Mouse (Mus musculus) liver, embryonic 11.5 days (tissue): ENCODE results near the gene Mrtfb. TPM values are rescaled to one million over a fixed set of nuclear protein-coding genes. Genes with fewer than 3 reads are reported as not detected.

Experiments used
- ATAC-seq: fragments of 200-750 bp; cut with Nextera tagmentation; replicated peaks from 2 replicates; pipeline ENCODE4 v1.8.0; 2017; ENCODE audit warnings: moderate number of reproducible peaks, mild to moderate bottlenecking, moderate TSS enrichment, moderate library complexity; ENCODE audit not compliant: low FRiP score
- DNase-seq: peaks from one replicate; pipeline ENCODE4 v3.0.0-alpha.2; 2017; ENCODE audit warnings: low spot score
- H3K27ac ChIP-seq: fragments of 300-500 bp; sonication (generic); 2 replicates; pipeline ENCODE4 v1.5.1; 2014; ENCODE audit warnings: mild to moderate bottlenecking, low read depth, low read length, control low read depth
- H3K27me3 ChIP-seq: fragments of 300-500 bp; sonication (generic); replicated peaks from 2 replicates; pipeline ENCODE4 v1.6.1; 2014; ENCODE audit warnings: low read length, mixed read lengths; ENCODE audit not compliant: control insufficient read depth, insufficient read depth
- H3K36me3 ChIP-seq: fragments of 300-500 bp; sonication (generic); 2 replicates; pipeline ENCODE4 v1.6.1; 2014; ENCODE audit warnings: mild to moderate bottlenecking, low read length, moderate library complexity, mixed read lengths; ENCODE audit not compliant: control insufficient read depth, insufficient read depth
- H3K4me1 ChIP-seq: fragments of 300-500 bp; sonication (generic); replicated peaks from 2 replicates; pipeline ENCODE4 v1.6.1; 2014; ENCODE audit warnings: low read length, mixed read lengths; ENCODE audit not compliant: control insufficient read depth, insufficient read depth
- H3K4me2 ChIP-seq: fragments of 300-500 bp; sonication (generic); 2 replicates; pipeline ENCODE4 v1.6.1; 2014; ENCODE audit warnings: mild to moderate bottlenecking, control low read depth, moderate library complexity
- H3K4me3 ChIP-seq: fragments of 300-500 bp; sonication (generic); 2 replicates; pipeline ENCODE4 v1.5.1; 2014; ENCODE audit warnings: low read depth, low read length, control low read depth
- H3K9ac ChIP-seq: fragments of 300-500 bp; sonication (generic); 2 replicates; pipeline ENCODE4 v1.6.1; 2014; ENCODE audit warnings: low read depth, low read length, control low read depth
- H3K9me3 ChIP-seq: fragments of 300-500 bp; sonication (generic); 2 replicates; pipeline ENCODE4 v1.6.1; 2016; ENCODE audit warnings: low read length, inconsistent platforms, mixed read lengths; ENCODE audit not compliant: control insufficient read depth
- WGBS: fragments of 180-500 bp; shearing (Covaris S2); extraction: QIAGEN DNeasy Blood & Tissue Kit; methylation state at CpG from one replicate; pipeline ENCODE4 v1.1.7; 2014; 5-methylcytosine and 5-hydroxymethylcytosine counted together
- polyA plus RNA-seq: library from polyadenylated mRNA; unstranded; fragments of >200 nt; fragmentation: Nextera tagmentation; extraction: Ambion mirVana; gene quantifications from 2 replicates; pipeline ENCODE4 v1.2.1, GENCODE M21; 2014

Mrtfb gene
- polyA plus RNA-seq, 1 experiment from 2014 or later, result 14.8 TPM

DNA sequence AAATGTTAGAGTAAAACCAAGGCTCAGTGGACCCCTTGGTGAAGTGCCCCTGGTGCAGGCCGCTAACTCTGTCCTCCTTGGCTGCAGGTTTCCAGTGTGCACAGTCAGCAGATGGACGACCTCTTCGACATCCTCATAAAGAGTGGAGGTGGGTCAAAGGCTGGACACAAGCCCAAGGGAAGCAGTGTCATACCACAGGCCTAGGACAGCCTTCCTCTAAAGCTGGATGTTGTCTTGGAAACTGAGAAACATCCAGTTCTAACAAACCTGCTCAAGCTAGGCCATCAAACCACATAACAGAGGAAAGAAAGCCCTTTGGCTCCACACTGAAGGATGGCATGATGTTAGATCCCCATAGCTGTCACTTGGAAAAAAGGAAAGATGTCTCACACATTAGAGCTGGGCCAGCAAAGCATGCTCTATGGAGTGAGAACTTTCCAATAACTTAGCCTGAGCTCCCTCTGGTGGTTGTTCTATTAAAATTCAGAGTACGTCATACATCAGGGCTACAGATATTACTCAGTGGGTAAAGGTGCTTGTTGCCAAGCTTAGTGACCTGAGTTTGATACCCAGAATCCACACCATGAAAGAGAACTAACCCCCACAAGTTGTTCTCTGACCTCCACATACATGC is 153.4 kb downstream of the Mrtfb start:
- 76% methylated on average over 4 of the region's 4 CpGs for WGBS
- Histone ChIP-seq H3K4me1 (no peaks in the 10 kb centered on the region), H3K27me3 (no peaks in the 10 kb centered on the region), H3K27ac (no peak overlapping the region), H3K9me3 (no peaks in the 10 kb centered on the region), H3K4me3 (no peak overlapping the region), H3K4me2 (no peak overlapping the region), H3K9ac (no peak overlapping the region), H3K36me3 (peaks cover 24% of the 10 kb centered on the region; the same call in 1 of the 2 replicates)
- ATAC-seq, result peak; percentile 71; the same call in 1 of the 2 replicates
- DNase-seq, result no peak

DNA sequence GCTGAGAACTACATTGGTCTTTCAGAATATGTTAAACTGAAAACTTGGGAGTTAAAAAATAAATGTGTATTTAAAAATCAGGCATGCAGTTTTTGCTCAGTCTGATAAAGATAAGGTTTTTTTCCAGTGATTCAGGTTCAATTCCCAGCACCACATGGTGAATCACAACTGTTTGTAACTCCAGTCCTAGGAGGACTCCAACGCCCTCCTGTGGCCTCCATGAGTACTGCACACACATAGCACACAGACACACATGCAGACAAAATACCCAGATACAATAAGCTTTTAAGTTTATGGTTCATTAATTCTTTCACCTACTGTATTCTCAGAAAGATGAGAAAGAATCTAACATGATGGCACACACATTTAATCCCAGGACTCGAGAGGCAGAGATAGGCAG is 154.5 kb downstream of the Mrtfb start:
- no peak for DNase-seq
- Histone ChIP-seq H3K4me2 (no peak overlapping the region), H3K9ac (no peak overlapping the region), H3K9me3 (no peaks in the 10 kb centered on the region), H3K4me1 (no peaks in the 10 kb centered on the region), H3K4me3 (no peak overlapping the region), H3K36me3 (peaks cover 16% of the 10 kb centered on the region; the same call in 1 of the 2 replicates), H3K27ac (no peak overlapping the region), H3K27me3 (no peaks in the 10 kb centered on the region)
- ATAC-seq, result no peak
- 78% methylated on average over 2 of the region's 2 CpGs for WGBS

DNA sequence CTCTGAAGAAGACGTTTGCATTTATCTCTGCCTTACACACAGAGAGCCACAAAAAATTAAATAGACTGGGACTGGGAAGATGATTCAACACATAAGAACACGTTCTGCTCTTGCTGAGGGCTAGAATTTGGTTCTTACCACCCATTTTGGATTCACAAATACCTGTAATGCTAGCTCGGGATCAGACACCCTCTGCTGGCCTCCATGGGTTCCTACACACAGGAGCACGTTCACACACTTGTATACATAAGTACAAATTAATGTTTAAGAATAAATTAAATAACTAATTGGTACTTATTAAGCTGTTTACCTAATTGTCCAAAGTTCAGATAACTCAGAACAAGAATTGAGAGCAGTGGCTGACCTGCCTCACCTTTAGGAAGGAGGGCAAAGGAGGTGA is 155.2 kb downstream of the Mrtfb start:
- no peak overlapping the region for H3K9ac ChIP-seq
- 89% methylated on average over 4 of the region's 4 CpGs for WGBS
- ATAC-seq, result no peak

DNA sequence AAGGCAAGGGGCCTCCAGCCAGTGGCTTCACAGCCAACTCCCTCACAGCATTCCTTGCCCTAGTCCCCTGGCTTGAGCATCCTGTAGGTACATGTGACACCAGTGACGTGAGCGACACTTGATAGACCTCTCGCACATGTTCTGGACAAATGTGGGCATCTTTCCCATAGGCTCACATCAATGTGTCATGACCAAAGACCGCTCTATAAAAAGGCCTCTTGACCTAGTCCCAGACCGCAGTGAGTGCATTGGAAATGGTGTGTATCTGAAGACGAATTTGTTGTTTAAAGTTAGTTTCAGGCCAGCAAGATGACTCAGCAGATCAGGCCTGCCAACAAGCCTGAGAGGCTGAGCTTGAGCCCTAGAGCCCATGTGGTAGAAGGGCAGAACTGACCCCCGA is 158.3 kb downstream of the Mrtfb start:
- no peaks in the 10 kb centered on the region for H3K27me3 ChIP-seq
- WGBS, result 79% methylated on average over 7 of the region's 7 CpGs
- H3K9me3 ChIP-seq, result no peaks in the 10 kb centered on the region
- ATAC-seq (no peak), DNase-seq (no peak)
- H3K36me3 ChIP-seq, result peaks cover 14% of the 10 kb centered on the region; the same call in 1 of the 2 replicates
- H3K4me1 ChIP-seq, result peaks cover 2% of the 10 kb centered on the region; the same call in 1 of the 2 replicates
- H3K4me3 ChIP-seq, result no peak overlapping the region
- no peak overlapping the region for H3K4me2 ChIP-seq
- H3K27ac ChIP-seq, result no peak overlapping the region
- no peak overlapping the region for H3K9ac ChIP-seq

More for the DNA sequence above, 155.2 kb downstream of the Mrtfb start:
- Histone ChIP-seq H3K27me3 (no peaks in the 10 kb centered on the region), H3K36me3 (peaks cover 16% of the 10 kb centered on the region; the same call in 1 of the 2 replicates), H3K9me3 (no peaks in the 10 kb centered on the region), H3K4me2 (no peak overlapping the region), H3K27ac (no peak overlapping the region), H3K4me3 (no peak overlapping the region), H3K4me1 (no peaks in the 10 kb centered on the region)
- no peak for DNase-seq

DNA sequence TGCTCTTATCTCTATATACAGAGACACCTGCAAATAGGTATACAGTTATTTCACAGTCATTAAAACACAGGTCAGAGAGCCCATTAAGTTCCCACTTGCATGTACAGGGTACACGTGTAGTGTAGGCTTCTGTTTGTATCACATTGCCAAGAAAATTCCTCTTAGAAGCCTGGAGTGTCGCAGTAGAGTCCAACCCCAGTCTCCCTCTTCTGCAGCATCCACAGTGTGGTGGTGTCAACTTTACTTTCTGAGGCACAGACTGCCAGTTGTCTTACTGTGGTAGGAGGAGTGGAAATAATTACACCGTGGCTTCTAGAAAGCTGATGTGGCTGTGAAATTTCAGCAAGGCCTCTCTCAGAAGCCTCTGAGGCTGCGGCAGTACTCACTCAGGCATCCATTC is 158.7 kb downstream of the Mrtfb start:
- H3K4me3 ChIP-seq, result no peak overlapping the region
- H3K27ac ChIP-seq, result no peak overlapping the region
- H3K36me3 ChIP-seq, result peaks cover 14% of the 10 kb centered on the region; the same call in 1 of the 2 replicates
- H3K4me2 ChIP-seq, result no peak overlapping the region
- no peak overlapping the region for H3K9ac ChIP-seq
- ATAC-seq (no peak), DNase-seq (no peak)
- WGBS, result 84% methylated on average over 4 of the region's 4 CpGs
- H3K27me3 ChIP-seq, result no peaks in the 10 kb centered on the region
- H3K9me3 ChIP-seq, result no peaks in the 10 kb centered on the region
- peaks cover 3% of the 10 kb centered on the region; the same call in 1 of the 2 replicates for H3K4me1 ChIP-seq

DNA sequence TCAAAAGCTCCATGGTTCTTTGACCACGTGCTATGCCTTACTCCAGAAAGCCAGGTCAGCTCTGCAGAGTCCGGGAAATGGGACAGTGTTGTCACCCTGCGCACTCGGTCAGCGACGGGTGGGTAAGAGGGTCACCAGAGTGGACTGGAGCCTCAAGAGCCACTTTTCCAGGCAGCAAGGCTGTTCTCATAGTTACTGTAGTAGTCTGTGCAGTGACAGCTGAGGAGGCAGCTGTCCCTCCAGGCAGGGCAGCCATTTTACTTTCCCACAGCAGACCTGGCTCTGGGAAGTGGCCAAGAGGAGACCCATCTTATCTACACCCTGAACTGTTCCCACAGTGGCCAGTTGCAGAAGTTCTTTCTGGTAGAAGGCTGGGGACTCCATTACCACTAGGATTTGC is 159.2 kb downstream of the Mrtfb start:
- H3K4me3 ChIP-seq, result no peak overlapping the region
- WGBS, result 93% methylated on average over 6 of the region's 6 CpGs
- no peaks in the 10 kb centered on the region for H3K27me3 ChIP-seq
- H3K36me3 ChIP-seq, result peaks cover 11% of the 10 kb centered on the region; the same call in 1 of the 2 replicates
- no peak overlapping the region for H3K4me2 ChIP-seq
- H3K27ac ChIP-seq, result no peak overlapping the region
- H3K4me1 ChIP-seq, result peaks cover 5% of the 10 kb centered on the region; the same call in 1 of the 2 replicates
- DNase-seq, result no peak
- H3K9ac ChIP-seq, result no peak overlapping the region
- H3K9me3 ChIP-seq, result no peaks in the 10 kb centered on the region
- no peak for ATAC-seq

DNA sequence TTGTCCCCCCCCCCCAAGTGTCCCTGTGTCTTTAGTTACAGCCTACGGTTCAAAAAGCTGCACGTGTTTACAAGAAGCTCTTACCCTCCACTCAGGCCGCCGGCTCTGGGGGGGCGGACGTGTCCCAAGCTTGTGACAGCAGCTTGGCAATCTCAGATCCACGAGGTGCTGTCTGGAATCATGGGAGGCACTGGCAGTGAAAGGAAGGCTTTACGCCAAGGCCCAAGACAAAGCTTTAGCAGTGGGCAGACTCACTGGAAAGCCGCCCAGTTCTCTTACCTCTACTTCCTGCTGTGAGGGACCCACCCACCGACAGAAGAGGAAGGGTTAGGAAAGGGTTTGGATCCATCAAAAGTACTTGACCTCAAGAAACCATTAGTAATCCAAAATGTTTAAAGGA is 160.2 kb downstream of the Mrtfb start:
- Histone ChIP-seq H3K4me2 (no peak overlapping the region), H3K27me3 (no peaks in the 10 kb centered on the region), H3K9ac (no peak overlapping the region), H3K4me3 (no peak overlapping the region), H3K9me3 (no peaks in the 10 kb centered on the region), H3K27ac (no peak overlapping the region), H3K4me1 (peaks cover 5% of the 10 kb centered on the region; the same call in 1 of the 2 replicates), H3K36me3 (peaks cover 1% of the 10 kb centered on the region; the same call in 1 of the 2 replicates)
- ATAC-seq (no peak), DNase-seq (no peak)
- 77% methylated on average over 10 of the region's 10 CpGs for WGBS

DNA sequence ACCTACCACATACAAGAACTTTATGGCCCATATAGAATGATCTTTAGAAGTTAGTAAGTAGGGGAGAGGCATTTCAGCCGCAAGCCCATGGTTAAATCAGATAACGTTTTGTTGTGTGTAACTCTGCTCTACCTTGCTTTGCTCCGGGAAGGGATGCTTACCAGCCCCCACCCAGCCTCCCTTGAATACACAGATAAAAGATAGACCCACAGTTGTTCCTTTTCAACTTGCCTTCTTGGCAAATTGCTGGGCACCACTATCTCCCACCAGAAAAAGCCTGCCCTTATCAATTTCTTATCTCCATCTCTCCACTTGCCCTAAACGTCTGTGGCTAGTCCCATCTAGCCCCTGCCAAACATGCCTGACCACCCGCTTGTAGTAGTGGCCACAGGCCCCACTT is 161.6 kb downstream of the Mrtfb start:
- Histone ChIP-seq H3K4me2 (no peak overlapping the region), H3K4me1 (peaks cover 5% of the 10 kb centered on the region; the same call in 1 of the 2 replicates), H3K27ac (no peak overlapping the region), H3K9ac (no peak overlapping the region), H3K9me3 (no peaks in the 10 kb centered on the region), H3K4me3 (no peak overlapping the region), H3K27me3 (no peaks in the 10 kb centered on the region), H3K36me3 (no peaks in the 10 kb centered on the region; the same call in 1 of the 2 replicates)
- ATAC-seq (peak; percentile 58; the same call in 1 of the 2 replicates), DNase-seq (no peak)
- 29% methylated on average over 5 of the region's 5 CpGs for WGBS

DNA sequence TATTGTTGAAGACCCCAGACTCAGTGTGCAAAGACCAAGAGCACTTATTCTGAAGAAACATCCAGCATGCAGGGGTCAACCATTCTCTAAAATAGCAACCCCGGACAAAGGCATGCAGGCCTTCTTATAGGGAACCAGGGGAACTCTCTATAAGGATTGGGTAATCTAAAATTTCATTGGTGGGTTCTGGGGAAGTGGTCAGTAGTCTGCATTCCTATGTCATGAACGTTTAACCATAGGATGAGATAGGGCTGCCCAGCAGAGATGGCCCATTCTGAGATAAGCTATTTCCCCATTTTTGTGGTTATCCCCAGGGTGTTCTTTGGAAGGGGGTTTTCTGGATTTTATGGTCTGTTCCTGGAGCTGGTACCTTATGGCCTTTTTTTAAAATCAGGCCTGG is 163.5 kb downstream of the Mrtfb start:
- Histone ChIP-seq H3K4me1 (peaks cover 7% of the 10 kb centered on the region), H3K36me3 (no peaks in the 10 kb centered on the region), H3K27ac (no peak overlapping the region; the same call in 1 of the 2 replicates), H3K9me3 (no peaks in the 10 kb centered on the region), H3K9ac (no peak overlapping the region), H3K27me3 (no peaks in the 10 kb centered on the region), H3K4me3 (no peak overlapping the region), H3K4me2 (no peak overlapping the region)
- 29% methylated on average over 2 of the region's 2 CpGs for WGBS
- ATAC-seq, result no peak
- DNase-seq, result no peak
